Mouse (Mus musculus): ENCODE measurements around the gene Rpusd3. TPM values are rescaled to one million over a fixed set of nuclear protein-coding genes. Genes with fewer than 3 reads are reported as not detected.

Gene Rpusd3
- 7.7 TPM for polyA plus RNA-seq (2015; fragmentation: Illumina TruSeq; extraction: RNeasy Lipid Tissue Mini Kit (QIAGEN cat#74804); ENCODE audit: insufficient read depth, low read depth, low replicate concordance)

GRCm38 (mm10) chr6:113419199-113419587, at the start of gene Rpusd3:
Rpusd3 (minus strand) TSS chr6:113419340.

GRCm38 (mm10) chr6:113457952-113458534, 38.9 kb upstream of the Rpusd3 start, which contains the start of gene Il17re:
Il17re (plus strand) TSS chr6:113458484.

DNA sequence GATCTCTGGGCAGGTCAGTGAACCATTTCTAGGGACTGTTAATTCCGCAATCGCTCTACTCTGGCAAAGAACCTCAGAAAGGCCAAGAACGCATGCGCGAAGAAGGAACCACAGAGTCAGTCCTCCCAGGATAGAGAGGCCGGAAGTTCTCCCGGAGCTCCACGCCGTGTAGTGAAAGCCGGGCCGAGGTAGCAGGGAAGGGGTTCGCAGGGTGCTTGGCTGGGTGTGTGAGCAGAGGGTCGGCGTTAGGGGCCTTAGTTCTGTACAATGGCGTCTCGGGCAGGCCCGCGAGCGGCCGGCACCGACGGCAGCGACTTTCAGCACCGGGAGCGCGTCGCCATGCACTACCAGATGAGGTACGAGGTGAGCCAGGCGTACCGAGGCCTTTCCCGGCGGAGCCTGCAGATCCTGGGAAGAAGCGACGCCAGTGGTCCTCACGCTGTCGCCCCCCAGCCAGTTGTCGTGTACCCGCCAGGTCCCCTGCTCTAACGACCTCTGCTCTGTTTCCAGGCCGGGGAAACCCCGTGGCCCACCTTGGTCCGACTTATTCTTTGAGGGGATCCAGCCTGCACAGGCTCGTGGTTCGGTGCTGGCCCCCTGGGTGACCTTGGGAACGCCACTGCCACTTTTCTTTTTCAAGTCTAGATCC, 23.4 kb upstream of the Rpusd3 start, which contains the start of gene Jagn1:
TSS of gene Jagn1 (plus strand) at position 128 of the 649 bp plus-strand sequence.

DNA sequence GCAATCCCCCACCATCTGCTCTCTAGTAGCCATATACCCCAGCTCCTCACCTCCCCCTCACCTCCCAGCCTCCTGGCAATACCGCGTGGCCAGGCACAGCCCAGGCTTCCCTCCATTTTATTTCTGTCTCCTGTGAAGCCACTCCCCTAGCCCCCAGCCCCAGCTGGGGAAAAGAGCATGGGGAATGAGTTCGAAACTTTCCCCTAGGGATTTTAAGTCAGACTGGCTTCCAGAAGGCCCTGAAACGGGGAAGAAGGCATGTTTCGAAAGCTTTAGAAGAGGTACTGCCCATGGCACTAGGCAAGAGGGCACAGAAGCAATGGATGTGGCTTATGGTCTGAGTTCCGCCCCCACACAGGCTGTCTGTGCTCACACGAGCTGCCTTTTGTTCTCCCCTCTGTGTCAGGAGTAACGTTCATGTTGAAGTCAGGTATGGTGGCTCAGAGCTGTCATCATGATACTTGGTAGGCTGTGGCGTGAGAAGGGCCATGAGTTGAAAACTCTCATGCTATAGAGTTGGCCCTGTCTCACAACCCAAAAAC, 16.6 kb upstream of the Rpusd3 start, which contains the start of gene Cidec:
TSS of gene Cidec (minus strand) at position 97 of the 542 bp plus-strand sequence.

DNA sequence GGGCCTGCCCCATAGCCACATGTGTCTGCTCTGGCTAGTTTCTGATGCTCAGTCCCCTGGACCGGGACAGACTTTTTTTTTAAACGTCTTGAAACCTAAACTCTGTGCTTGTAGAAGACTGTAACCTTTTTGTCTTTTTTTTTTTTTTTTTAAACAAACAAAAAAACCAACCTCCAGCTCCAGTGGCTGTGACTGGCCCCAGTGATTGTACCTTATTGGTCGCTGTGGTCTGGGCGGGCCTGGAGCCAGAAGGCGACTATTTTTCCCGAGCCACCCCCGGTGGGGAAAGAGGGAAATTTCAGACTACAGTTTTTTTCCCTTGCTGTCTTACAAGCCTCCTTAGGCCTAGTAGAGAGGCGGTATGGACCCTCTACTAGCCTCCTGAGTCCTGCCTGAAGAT, 30.2 kb downstream of the Rpusd3 start, which contains the start of gene Ttll3:
TSS of gene Ttll3 (plus strand) at position 301 of the 400 bp plus-strand sequence.

DNA sequence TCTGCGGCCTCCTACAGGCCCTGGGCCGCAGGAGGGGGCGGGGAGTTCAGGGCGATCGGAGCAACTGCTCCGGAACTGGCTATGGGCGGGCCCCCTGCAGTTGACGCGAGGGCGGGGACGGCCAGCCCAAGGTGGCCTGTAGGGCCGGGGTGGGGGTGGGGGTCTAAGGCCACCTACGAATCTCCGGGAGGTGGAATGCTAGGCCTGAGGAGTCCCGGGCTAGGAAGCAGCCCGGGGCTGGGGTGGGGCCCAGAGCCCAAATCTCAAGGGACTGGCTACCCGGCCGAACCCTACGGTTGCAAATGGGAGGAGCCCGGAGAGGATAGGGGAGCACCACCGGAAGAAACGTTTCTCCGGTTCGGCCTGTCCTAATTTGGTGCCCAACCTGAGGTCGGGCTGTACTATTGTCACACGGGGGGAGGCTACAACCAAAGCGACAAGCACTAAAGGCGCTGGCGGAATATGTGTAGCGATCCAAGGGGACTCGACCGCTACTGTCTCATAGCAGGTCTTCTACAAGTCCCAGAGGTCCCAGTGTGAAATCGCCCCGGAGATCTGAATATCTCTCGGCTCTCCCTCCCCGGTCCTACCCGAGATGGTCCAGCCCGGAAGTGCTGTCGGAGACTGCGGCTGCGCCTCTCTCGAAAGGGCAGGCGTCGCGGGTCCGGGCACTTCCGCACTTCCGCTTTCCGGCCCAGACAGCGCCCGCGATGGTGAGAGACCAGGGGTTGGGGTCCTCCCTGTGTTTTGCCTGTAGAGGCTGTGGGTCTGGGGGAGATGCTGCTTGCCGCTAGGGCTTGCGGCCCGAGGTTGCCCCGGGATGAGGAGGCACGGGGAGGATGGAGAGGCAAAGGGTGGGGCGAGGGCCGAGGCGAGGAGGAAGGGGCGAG, 41.4 kb downstream of the Rpusd3 start, which contains the start of the genes Tada3 and Arpc4:
TSS of gene Tada3 (minus strand) at position 388 of the 890 bp plus-strand sequence.
TSS of gene Arpc4 (plus strand) at position 620 of the 890 bp plus-strand sequence.

Other genes starting within 250 kb of the Rpusd3 start
- gene Lhfpl4, start 224.0 kb downstream of the Rpusd3 start, polyA plus RNA-seq (2015; fragmentation: Illumina TruSeq; extraction: RNeasy Lipid Tissue Mini Kit (QIAGEN cat#74804); ENCODE audit: insufficient read depth, low read depth, low replicate concordance), result 1.8 TPM
- gene Mtmr14, start 181.5 kb downstream of the Rpusd3 start, polyA plus RNA-seq (2015; fragmentation: Illumina TruSeq; extraction: RNeasy Lipid Tissue Mini Kit (QIAGEN cat#74804); ENCODE audit: insufficient read depth, low read depth, low replicate concordance), result 7.8 TPM
- not detected for gene Cpne9, start 137.0 kb downstream of the Rpusd3 start, polyA plus RNA-seq (2015; fragmentation: Illumina TruSeq; extraction: RNeasy Lipid Tissue Mini Kit (QIAGEN cat#74804); ENCODE audit: insufficient read depth, low read depth, low replicate concordance)
- gene Brpf1, start 112.2 kb downstream of the Rpusd3 start, polyA plus RNA-seq (2015; fragmentation: Illumina TruSeq; extraction: RNeasy Lipid Tissue Mini Kit (QIAGEN cat#74804); ENCODE audit: insufficient read depth, low read depth, low replicate concordance), result 8.0 TPM
- gene Ogg1, start 92.4 kb downstream of the Rpusd3 start, polyA plus RNA-seq (2015; fragmentation: Illumina TruSeq; extraction: RNeasy Lipid Tissue Mini Kit (QIAGEN cat#74804); ENCODE audit: insufficient read depth, low read depth, low replicate concordance), result 4.5 TPM
- 21.6 TPM for gene Camk1, start 75.4 kb downstream of the Rpusd3 start, polyA plus RNA-seq (2015; fragmentation: Illumina TruSeq; extraction: RNeasy Lipid Tissue Mini Kit (QIAGEN cat#74804); ENCODE audit: insufficient read depth, low read depth, low replicate concordance)
- 10.0 TPM for gene Tada3, start 41.5 kb downstream of the Rpusd3 start, polyA plus RNA-seq (2015; fragmentation: Illumina TruSeq; extraction: RNeasy Lipid Tissue Mini Kit (QIAGEN cat#74804); ENCODE audit: insufficient read depth, low read depth, low replicate concordance)
- 20.2 TPM for gene Arpc4, start 41.2 kb downstream of the Rpusd3 start, polyA plus RNA-seq (2015; fragmentation: Illumina TruSeq; extraction: RNeasy Lipid Tissue Mini Kit (QIAGEN cat#74804); ENCODE audit: insufficient read depth, low read depth, low replicate concordance)
- 3.8 TPM for gene Ttll3, start 30.1 kb downstream of the Rpusd3 start, polyA plus RNA-seq (2015; fragmentation: Illumina TruSeq; extraction: RNeasy Lipid Tissue Mini Kit (QIAGEN cat#74804); ENCODE audit: insufficient read depth, low read depth, low replicate concordance)
- gene Cidec, start 16.4 kb upstream of the Rpusd3 start, polyA plus RNA-seq (2015; fragmentation: Illumina TruSeq; extraction: RNeasy Lipid Tissue Mini Kit (QIAGEN cat#74804); ENCODE audit: insufficient read depth, low read depth, low replicate concordance), result 19.3 TPM
- gene Jagn1, start 23.2 kb upstream of the Rpusd3 start, polyA plus RNA-seq (2015; fragmentation: Illumina TruSeq; extraction: RNeasy Lipid Tissue Mini Kit (QIAGEN cat#74804); ENCODE audit: insufficient read depth, low read depth, low replicate concordance), result 16.6 TPM
- 5.2 TPM for gene Il17re, start 39.1 kb upstream of the Rpusd3 start, polyA plus RNA-seq (2015; fragmentation: Illumina TruSeq; extraction: RNeasy Lipid Tissue Mini Kit (QIAGEN cat#74804); ENCODE audit: insufficient read depth, low read depth, low replicate concordance)
- gene Il17rc, start 52.1 kb upstream of the Rpusd3 start, polyA plus RNA-seq (2015; fragmentation: Illumina TruSeq; extraction: RNeasy Lipid Tissue Mini Kit (QIAGEN cat#74804); ENCODE audit: insufficient read depth, low read depth, low replicate concordance), result 7.5 TPM
- 5.7 TPM for gene Creld1, start 64.0 kb upstream of the Rpusd3 start, polyA plus RNA-seq (2015; fragmentation: Illumina TruSeq; extraction: RNeasy Lipid Tissue Mini Kit (QIAGEN cat#74804); ENCODE audit: insufficient read depth, low read depth, low replicate concordance)
- gene Prrt3, start 82.6 kb upstream of the Rpusd3 start, polyA plus RNA-seq (2015; fragmentation: Illumina TruSeq; extraction: RNeasy Lipid Tissue Mini Kit (QIAGEN cat#74804); ENCODE audit: insufficient read depth, low read depth, low replicate concordance), result not detected
- 14.9 TPM for gene Emc3, start 112.3 kb upstream of the Rpusd3 start, polyA plus RNA-seq (2015; fragmentation: Illumina TruSeq; extraction: RNeasy Lipid Tissue Mini Kit (QIAGEN cat#74804); ENCODE audit: insufficient read depth, low read depth, low replicate concordance)
- not detected for gene Fancd2, start 112.3 kb upstream of the Rpusd3 start, polyA plus RNA-seq (2015; fragmentation: Illumina TruSeq; extraction: RNeasy Lipid Tissue Mini Kit (QIAGEN cat#74804); ENCODE audit: insufficient read depth, low read depth, low replicate concordance)
- gene Fancd2os, start 181.4 kb upstream of the Rpusd3 start, polyA plus RNA-seq (2015; fragmentation: Illumina TruSeq; extraction: RNeasy Lipid Tissue Mini Kit (QIAGEN cat#74804); ENCODE audit: insufficient read depth, low read depth, low replicate concordance), result not detected
- gene Brk1, start 185.4 kb upstream of the Rpusd3 start, polyA plus RNA-seq (2015; fragmentation: Illumina TruSeq; extraction: RNeasy Lipid Tissue Mini Kit (QIAGEN cat#74804); ENCODE audit: insufficient read depth, low read depth, low replicate concordance), result 29.6 TPM
- 8.1 TPM for gene Vhl, start 204.6 kb upstream of the Rpusd3 start, polyA plus RNA-seq (2015; fragmentation: Illumina TruSeq; extraction: RNeasy Lipid Tissue Mini Kit (QIAGEN cat#74804); ENCODE audit: insufficient read depth, low read depth, low replicate concordance)
- 4.0 TPM for gene Irak2, start 219.1 kb upstream of the Rpusd3 start, polyA plus RNA-seq (2015; fragmentation: Illumina TruSeq; extraction: RNeasy Lipid Tissue Mini Kit (QIAGEN cat#74804); ENCODE audit: insufficient read depth, low read depth, low replicate concordance)

All from pancreas, adult 10 weeks (tissue).